Mouse (Mus musculus) forebrain, embryonic 14.5 days (tissue): ENCODE measurements at regions not wholly inside any gene's neighbourhood (a gene's known extent, or its start where the extent isn't known, plus 50 kb on each side); places are given as distances from the start of the nearest gene placed in this dataset.
A peak's percentile ranks its signal among the peaks of the same experiment; 100 is the strongest.
"Not testable (repeated sequence)": the region's sequence is repeated elsewhere in the genome, so short reads cannot be mapped to it uniquely, and the experiment has no call there.

Experiments used
- ATAC-seq: fragments of 200-750 bp; cut with Nextera tagmentation; 2 replicates; pipeline ENCODE4 v1.8.0; 2017; ENCODE audit warnings: mild to moderate bottlenecking, moderate library complexity
- DNase-seq: peaks from one replicate; pipeline ENCODE4 v3.0.0-alpha.2; 2015; ENCODE audit warnings: low spot score
- H3K27ac ChIP-seq: fragments of 300-500 bp; sonication (generic); 2 replicates; pipeline ENCODE4 v1.5.1; 2014; ENCODE audit warnings: low read depth, mild to moderate bottlenecking, control low read depth, low read length, moderate library complexity
- H3K27me3 ChIP-seq: fragments of 300-500 bp; sonication (generic); replicated peaks from 2 replicates; pipeline ENCODE4 v1.6.1; 2014; ENCODE audit warnings: low read length, control low read depth, mixed read lengths; ENCODE audit not compliant: control insufficient read depth, insufficient read depth
- H3K36me3 ChIP-seq: fragments of 300-500 bp; sonication (generic); 2 replicates; pipeline ENCODE4 v1.6.1; 2014; ENCODE audit warnings: low read length, control low read depth; ENCODE audit not compliant: control insufficient read depth, insufficient read depth
- H3K4me1 ChIP-seq: fragments of 300-500 bp; sonication (generic); 2 replicates; pipeline ENCODE4 v1.6.1; 2014; ENCODE audit warnings: antibody characterized with exemption, low read length, control low read depth; ENCODE audit not compliant: control insufficient read depth, insufficient read depth
- H3K4me2 ChIP-seq: fragments of 300-500 bp; sonication (generic); 2 replicates; pipeline ENCODE4 v1.6.1; 2014; ENCODE audit warnings: mild to moderate bottlenecking, control low read depth, low read length
- H3K4me3 ChIP-seq: fragments of 300-500 bp; sonication (generic); 2 replicates; pipeline ENCODE4 v1.5.1; 2014; ENCODE audit warnings: low read depth, low read length, control low read depth
- H3K9ac ChIP-seq: fragments of 300-500 bp; sonication (generic); 2 replicates; pipeline ENCODE4 v1.6.1; 2014; ENCODE audit warnings: mild to moderate bottlenecking, low read length, control low read depth, moderate library complexity
- H3K9me3 ChIP-seq: fragments of 300-500 bp; sonication (generic); replicated peaks from 2 replicates; pipeline ENCODE4 v1.6.1; 2016; ENCODE audit warnings: low read length, control low read depth, mixed read lengths; ENCODE audit not compliant: control insufficient read depth
- WGBS: fragments of 180-500 bp; shearing (Covaris S2); extraction: QIAGEN DNeasy Blood & Tissue Kit; methylation state at CpG from one replicate; pipeline ENCODE4 v1.1.7; 2014; 5-methylcytosine and 5-hydroxymethylcytosine counted together

DNA sequence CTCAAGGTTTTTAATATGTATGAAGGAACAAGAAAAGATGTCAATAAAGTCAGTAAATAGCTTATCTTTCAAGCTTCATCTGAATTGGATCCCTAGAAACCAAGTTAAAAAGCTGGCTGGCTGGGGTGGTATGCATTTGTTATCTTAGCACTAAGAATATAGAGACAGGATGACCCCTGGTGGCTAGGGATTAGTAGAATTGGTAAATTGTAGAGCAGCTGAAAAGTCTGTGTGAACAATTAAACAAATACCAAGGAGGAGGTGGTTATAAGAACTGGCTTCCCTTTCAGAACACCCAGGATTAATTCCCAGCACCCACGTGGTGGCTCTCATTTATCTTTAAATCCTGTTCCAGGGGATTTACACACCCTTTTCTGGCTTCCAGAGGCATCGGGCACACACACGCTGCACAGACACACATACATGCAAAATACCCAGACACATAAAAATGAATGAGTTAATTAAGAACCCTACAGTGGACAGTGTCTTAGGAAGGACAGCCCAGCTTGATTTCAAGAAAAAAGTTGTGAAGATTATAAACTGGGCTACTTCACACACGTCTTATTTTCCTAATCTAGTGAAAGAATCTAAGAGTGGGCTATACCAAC is 170.5 kb downstream of the Pdzph1 start:
- H3K9ac ChIP-seq, result no peak overlapping the region
- WGBS, result 18% methylated on average over 4 of the region's 4 CpGs
- DNase-seq (peak; percentile 73), ATAC-seq (peak; percentile 48; the same call in 1 of the 2 replicates)
- no peaks in the 10 kb centered on the region for H3K9me3 ChIP-seq
- H3K36me3 ChIP-seq, result no peaks in the 10 kb centered on the region
- no peaks in the 10 kb centered on the region for H3K27me3 ChIP-seq
- no peak overlapping the region for H3K4me2 ChIP-seq
- no peak overlapping the region for H3K27ac ChIP-seq
- no peaks in the 10 kb centered on the region for H3K4me1 ChIP-seq
- H3K4me3 ChIP-seq, result no peak overlapping the region

DNA sequence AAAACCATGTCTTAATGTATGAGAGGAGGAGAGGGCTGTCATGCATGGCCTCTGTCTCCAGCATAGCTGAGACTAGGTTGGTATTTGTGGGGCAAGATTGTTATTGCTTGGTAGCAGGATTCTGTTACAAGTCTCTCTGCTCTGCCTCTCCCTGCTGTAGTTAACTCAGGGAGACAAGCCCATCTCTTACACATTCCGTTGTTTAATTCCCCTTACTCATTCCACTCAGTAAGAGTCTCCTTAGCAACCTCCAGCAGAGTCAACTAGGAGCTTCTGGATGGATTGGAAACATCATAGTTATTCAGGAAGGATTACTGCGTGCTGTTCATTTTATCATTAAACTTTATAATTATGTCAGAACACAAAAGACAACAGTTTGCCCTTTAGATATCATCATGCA is 171.8 kb downstream of the Pdzph1 start:
- no peak for ATAC-seq
- DNase-seq, result no peak
- Histone ChIP-seq H3K36me3 (no peaks in the 10 kb centered on the region), H3K27ac (no peak overlapping the region), H3K4me3 (no peak overlapping the region), H3K4me2 (no peak overlapping the region), H3K9me3 (no peaks in the 10 kb centered on the region), H3K27me3 (no peaks in the 10 kb centered on the region), H3K9ac (no peak overlapping the region), H3K4me1 (no peaks in the 10 kb centered on the region)
- 50% methylated on average over 2 of the region's 2 CpGs for WGBS

DNA sequence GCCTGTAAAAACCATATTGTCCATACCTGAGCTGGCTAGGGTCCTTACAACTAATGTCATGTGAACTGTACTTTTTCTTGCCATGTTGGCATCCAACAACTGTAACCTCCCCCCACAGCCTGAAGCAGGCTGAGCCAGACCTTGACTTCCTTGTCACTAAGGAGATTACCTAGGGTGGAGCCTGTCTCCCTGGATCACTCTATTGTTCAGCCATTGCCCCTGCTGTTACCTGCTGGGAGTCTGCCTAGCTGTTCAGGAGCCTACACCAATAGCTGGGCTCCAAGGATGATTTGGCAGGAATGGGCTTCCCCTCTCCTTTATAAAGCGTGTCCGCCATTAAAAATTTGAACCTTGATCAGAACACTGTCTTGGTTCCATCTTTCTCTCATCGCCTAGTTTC is 215.7 kb downstream of the Pdzph1 start:
- WGBS, result 75% methylated on average over 3 of the region's 3 CpGs
- ATAC-seq, DNase-seq, H3K36me3 ChIP-seq, H3K27me3 ChIP-seq, H3K9me3 ChIP-seq, H3K4me3 ChIP-seq, H3K4me1 ChIP-seq, H3K27ac ChIP-seq, H3K9ac ChIP-seq, H3K4me2 ChIP-seq: not testable (repeated sequence)

DNA sequence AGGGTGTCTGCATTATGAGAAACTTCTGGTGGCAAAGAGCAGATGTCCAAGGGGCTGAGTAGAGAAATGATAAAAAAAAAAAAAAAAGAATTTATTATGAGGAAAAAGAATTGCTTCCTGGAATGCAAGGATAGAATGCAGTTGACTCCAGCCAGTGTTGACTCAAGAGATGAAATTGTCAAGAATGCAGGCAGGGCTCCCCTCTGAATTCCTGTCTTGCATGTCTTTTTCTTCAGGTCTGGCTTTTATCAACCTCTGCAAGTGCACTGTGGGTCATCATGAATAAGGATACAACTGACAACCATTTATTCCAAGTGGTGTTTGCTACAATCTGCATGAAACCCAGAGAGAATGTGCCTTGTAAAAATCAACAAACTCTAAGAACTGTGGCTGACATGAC is 217.6 kb downstream of the Pdzph1 start:
- Histone ChIP-seq H3K27ac (no peak overlapping the region), H3K4me2 (no peak overlapping the region), H3K4me1 (no peaks in the 10 kb centered on the region), H3K27me3 (no peaks in the 10 kb centered on the region), H3K9me3 (no peaks in the 10 kb centered on the region), H3K4me3 (no peak overlapping the region), H3K36me3 (no peaks in the 10 kb centered on the region), H3K9ac (no peak overlapping the region)
- no peak for ATAC-seq
- no peak for DNase-seq

DNA sequence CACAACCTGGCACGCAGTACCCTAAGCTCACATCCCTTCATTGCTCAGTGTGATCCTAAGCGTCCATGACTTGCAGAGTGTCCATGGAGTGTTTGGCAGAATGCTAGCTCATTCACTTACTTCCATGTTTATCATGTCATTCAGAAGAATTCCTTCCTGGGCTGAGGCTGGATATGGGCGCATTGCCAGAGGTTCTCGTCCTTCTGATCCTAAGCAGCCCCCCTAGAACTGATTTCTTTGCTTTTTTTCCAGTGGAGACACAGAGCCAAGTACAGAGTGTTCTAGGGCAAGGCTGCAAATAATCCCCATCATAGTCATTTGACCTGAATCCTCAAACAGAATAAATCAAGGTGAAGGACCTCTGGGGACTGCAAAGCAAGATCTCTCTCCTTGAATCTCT is 226.0 kb downstream of the Pdzph1 start:
- Histone ChIP-seq H3K36me3 (no peaks in the 10 kb centered on the region), H3K4me2 (no peak overlapping the region), H3K9me3 (no peaks in the 10 kb centered on the region), H3K4me3 (no peak overlapping the region), H3K9ac (no peak overlapping the region), H3K27me3 (no peaks in the 10 kb centered on the region), H3K4me1 (no peaks in the 10 kb centered on the region), H3K27ac (no peak overlapping the region)
- DNase-seq (no peak), ATAC-seq (no peak)
- WGBS, result 91% methylated on average over 4 of the region's 4 CpGs

DNA sequence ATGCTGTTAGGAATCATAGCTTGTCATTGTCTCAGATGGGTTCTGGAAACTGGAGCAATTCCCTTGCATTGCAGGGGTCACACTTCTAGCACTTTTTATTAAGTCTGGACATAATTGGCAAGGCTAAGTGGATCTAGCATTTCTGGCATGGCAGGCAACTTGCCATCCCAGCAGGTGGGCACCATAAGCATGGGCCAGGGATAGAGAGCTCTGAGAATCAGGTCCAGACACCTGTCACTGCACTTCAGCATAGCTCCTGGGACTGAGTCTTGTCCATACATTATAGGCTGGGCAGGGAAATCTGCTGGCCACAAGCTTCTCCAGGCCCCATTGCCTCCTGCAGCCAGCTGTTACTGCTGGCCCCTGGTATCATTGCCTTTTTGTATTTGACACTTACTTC is 242.2 kb downstream of the Pdzph1 start:
- Histone ChIP-seq H3K4me1 (no peaks in the 10 kb centered on the region), H3K36me3 (no peaks in the 10 kb centered on the region), H3K27me3 (no peaks in the 10 kb centered on the region), H3K4me3 (no peak overlapping the region), H3K9ac (no peak overlapping the region), H3K4me2 (no peak overlapping the region), H3K9me3 (no peaks in the 10 kb centered on the region), H3K27ac (no peak overlapping the region)
- ATAC-seq (no peak), DNase-seq (peak; percentile 14)

DNA sequence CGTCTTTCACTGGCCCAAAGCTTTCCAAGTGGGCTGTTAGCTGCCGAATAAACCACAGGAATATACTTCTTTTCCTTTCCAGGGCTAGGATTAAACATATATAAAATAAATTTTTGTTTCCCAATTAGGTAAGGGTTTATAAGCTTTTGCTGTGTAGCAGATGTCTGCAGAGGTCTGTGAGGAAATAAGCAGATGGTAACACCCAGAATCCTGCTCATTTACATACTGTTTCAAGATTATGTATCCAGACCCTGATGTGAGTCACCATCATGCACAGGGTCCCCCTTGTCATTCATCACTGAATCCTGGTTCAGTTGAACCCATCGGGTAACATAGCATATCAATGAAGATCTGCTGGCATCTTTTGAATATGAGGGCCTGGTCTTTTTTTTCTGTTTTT is 242.9 kb downstream of the Pdzph1 start:
- Histone ChIP-seq H3K4me1 (no peaks in the 10 kb centered on the region), H3K9me3 (no peaks in the 10 kb centered on the region), H3K27ac (no peak overlapping the region), H3K27me3 (no peaks in the 10 kb centered on the region), H3K4me3 (no peak overlapping the region), H3K9ac (no peak overlapping the region), H3K4me2 (no peak overlapping the region), H3K36me3 (no peaks in the 10 kb centered on the region)
- WGBS, result 77% methylated on average over 3 of the region's 3 CpGs
- ATAC-seq, result peak; percentile 58; the same call in 1 of the 2 replicates
- DNase-seq, result peak; percentile 26

DNA sequence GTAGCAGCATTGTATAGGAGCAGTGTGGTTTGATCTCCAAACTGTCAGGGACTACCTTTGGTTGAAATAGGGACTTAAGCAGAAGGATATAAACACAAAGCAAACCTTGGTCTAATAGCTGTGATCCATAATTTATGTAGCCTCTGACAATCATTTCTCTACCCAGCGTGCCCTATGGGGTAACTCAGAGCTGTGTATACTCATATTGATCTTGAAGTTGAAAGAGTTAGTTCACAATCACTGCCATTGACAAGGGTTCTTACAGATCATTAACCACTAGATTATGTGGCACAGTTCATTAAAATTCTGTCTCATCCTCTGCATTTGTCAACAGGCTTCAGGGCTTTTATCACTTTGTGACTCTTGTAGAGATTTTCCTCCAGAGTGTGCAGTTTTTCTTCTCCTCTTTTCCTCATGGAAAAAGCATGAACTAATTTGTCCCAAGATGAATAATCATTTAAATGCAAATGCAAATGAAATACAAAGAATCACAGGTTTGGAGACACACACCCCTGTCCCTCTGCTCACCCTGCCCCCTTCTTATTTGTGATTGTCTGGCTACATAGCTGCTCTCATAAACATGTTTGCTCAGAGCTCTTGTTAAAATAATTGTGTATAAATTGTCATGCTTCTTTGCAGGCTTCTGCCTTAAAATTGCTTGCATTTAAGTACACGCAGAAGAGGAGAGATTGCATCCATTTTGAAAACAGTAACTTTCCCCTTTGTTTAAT is 280.3 kb downstream of the Pdzph1 start:
- Histone ChIP-seq H3K4me2 (no peak overlapping the region), H3K4me3 (no peak overlapping the region), H3K4me1 (no peaks in the 10 kb centered on the region), H3K27ac (no peak overlapping the region), H3K27me3 (no peaks in the 10 kb centered on the region), H3K9ac (no peak overlapping the region), H3K9me3 (no peaks in the 10 kb centered on the region), H3K36me3 (no peaks in the 10 kb centered on the region)
- no peak for ATAC-seq
- WGBS, result 43% methylated on average over 2 of the region's 2 CpGs
- DNase-seq, result no peak

DNA sequence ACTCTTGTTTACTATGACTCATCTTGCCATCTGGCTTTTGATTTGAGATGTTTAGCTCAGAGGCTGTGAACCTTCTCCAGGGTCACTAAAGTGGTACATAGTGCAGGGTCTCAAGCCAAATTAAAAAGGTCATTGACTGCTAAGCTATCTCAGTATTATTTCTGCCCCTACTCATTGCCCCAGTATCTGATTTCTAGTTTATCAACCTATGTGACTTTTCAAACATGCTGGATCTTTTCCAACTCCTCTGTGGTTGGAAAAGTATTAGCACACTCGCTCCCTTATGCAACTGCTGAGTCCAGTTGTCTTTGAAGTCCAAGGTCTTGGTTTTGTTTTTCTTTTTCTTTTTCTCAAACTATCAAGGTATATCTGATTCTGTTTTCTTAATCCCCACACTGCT is 301.0 kb downstream of the Pdzph1 start:
- Histone ChIP-seq H3K4me1 (no peaks in the 10 kb centered on the region), H3K27me3 (no peaks in the 10 kb centered on the region), H3K9me3 (no peaks in the 10 kb centered on the region), H3K9ac (no peak overlapping the region), H3K4me3 (no peak overlapping the region), H3K36me3 (no peaks in the 10 kb centered on the region), H3K27ac (no peak overlapping the region), H3K4me2 (no peak overlapping the region)
- DNase-seq, result no peak
- ATAC-seq, result no peak
- 90% methylated on average over 1 of the region's 1 CpGs for WGBS
